Mouse (Mus musculus) lung, embryonic 15.5 days (tissue): ENCODE results near the gene Trim67. TPM values are rescaled to one million over a fixed set of nuclear protein-coding genes. Genes with fewer than 3 reads are reported as not detected.

ENCODE experiments used
- ATAC-seq: fragments of 200-750 bp; cut with Nextera tagmentation; 2 replicates; pipeline ENCODE4 v1.8.0; 2017; ENCODE audit warnings: moderate number of reproducible peaks, borderline replicate concordance; ENCODE audit not compliant: low FRiP score, low TSS enrichment; ENCODE audit errors: extremely low read depth
- H3K27ac ChIP-seq: fragments of 300-500 bp; sonication (generic); 2 replicates; pipeline ENCODE4 v1.5.1; 2015; ENCODE audit warnings: moderate library complexity, mild to moderate bottlenecking, inconsistent platforms
- H3K27me3 ChIP-seq: fragments of 300-500 bp; sonication (generic); 2 replicates; pipeline ENCODE4 v1.6.1; 2015; ENCODE audit warnings: inconsistent platforms
- H3K36me3 ChIP-seq: fragments of 300-500 bp; sonication (generic); 2 replicates; pipeline ENCODE4 v1.6.1; 2015; ENCODE audit warnings: inconsistent platforms
- H3K4me1 ChIP-seq: fragments of 300-500 bp; sonication (generic); 2 replicates; pipeline ENCODE4 v1.6.1; 2015; ENCODE audit warnings: inconsistent platforms
- H3K4me2 ChIP-seq: fragments of 300-500 bp; sonication (generic); 2 replicates; pipeline ENCODE4 v1.6.1; 2015; ENCODE audit warnings: inconsistent platforms, mild to moderate bottlenecking, moderate library complexity
- H3K4me3 ChIP-seq: fragments of 300-500 bp; sonication (generic); 2 replicates; pipeline ENCODE4 v1.5.1; 2015; ENCODE audit warnings: mild to moderate bottlenecking, inconsistent platforms
- H3K9ac ChIP-seq: fragments of 300-500 bp; sonication (generic); 2 replicates; pipeline ENCODE4 v1.6.1; 2015; ENCODE audit warnings: inconsistent platforms
- H3K9me3 ChIP-seq: fragments of 300-500 bp; sonication (generic); 2 replicates; pipeline ENCODE4 v1.6.1; 2016; ENCODE audit warnings: inconsistent platforms
- WGBS: fragments of 180-500 bp; shearing (Covaris S2); methylation state at CpG from one replicate; pipeline ENCODE4 v1.1.7; 2015; 5-methylcytosine and 5-hydroxymethylcytosine counted together
- polyA plus RNA-seq: library from polyadenylated mRNA; unstranded; fragments of >200 nt; fragmentation: Nextera tagmentation; extraction: Ambion mirVana; gene quantifications from 2 replicates; pipeline ENCODE4 v1.2.1, GENCODE M21; 2015

Gene Trim67
- polyA plus RNA-seq, 1 experiment from 2014 or later, result 0.66 TPM

DNA sequence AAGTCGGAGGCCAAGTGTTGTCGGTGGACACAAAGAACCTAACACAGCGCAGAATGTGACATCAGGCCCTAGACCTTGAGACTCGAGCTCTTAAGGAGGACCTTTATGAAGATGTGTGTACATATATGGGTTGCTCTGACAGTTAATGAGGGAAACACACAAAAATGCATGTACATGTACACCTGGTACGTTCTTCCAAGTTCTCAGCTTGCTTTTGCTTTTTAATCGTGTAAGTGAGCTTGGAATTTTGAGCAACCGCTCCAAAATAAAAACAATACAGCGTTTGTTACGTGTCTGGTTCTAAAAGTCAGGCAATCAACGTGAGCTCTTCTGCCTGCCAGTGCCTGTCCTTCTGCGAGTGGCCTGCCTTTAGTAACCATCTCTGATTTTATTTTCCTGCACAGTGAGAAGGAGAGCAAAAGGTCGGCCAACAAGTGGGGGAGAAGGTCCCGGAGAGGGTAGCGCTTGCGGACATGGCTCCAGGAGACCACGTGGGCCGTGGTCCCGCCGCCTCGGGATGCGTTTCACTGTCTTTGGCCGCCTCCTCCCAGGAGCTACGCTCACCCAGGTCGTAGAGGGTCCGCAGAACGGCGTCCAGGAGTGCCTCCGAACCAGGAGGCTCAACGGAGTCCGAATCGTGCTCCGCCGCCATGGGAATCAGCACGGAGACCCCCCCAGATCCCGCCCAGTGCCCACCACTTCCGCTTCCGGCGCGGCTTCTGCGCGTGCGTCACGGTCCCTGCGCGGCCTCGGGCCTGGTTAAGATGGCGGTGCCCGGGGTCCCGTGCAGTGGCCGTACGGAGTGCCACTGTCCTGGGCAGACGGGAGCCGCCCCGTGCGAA, 69.7 kb downstream of the Trim67 start, which contains the start of the genes Gnpat and 2810004N23Rik:
Gene Gnpat (plus strand): TSS at position 713 of the 842 bp plus-strand sequence.
Gene 2810004N23Rik (minus strand): TSS at position 800 of the 842 bp plus-strand sequence.
- H3K9ac ChIP-seq, result peak within 1 kb of the TSS; percentile 90
- peaks cover 28% of the 10 kb centered on the region for H3K36me3 ChIP-seq
- no peaks in the 10 kb centered on the region for H3K27me3 ChIP-seq
- under 1% methylated on average over 54 of the region's 55 CpGs for WGBS
- peak within 1 kb of the TSS; percentile 75 for H3K4me3 ChIP-seq
- H3K9me3 ChIP-seq, result no peaks in the 10 kb centered on the region
- H3K4me2 ChIP-seq, result peak within 1 kb of the TSS; percentile 61
- ATAC-seq, result peak; percentile 96
- H3K4me1 ChIP-seq, result peaks cover 22% of the 10 kb centered on the region
- H3K27ac ChIP-seq, result peak within 1 kb of the TSS; percentile 93

DNA sequence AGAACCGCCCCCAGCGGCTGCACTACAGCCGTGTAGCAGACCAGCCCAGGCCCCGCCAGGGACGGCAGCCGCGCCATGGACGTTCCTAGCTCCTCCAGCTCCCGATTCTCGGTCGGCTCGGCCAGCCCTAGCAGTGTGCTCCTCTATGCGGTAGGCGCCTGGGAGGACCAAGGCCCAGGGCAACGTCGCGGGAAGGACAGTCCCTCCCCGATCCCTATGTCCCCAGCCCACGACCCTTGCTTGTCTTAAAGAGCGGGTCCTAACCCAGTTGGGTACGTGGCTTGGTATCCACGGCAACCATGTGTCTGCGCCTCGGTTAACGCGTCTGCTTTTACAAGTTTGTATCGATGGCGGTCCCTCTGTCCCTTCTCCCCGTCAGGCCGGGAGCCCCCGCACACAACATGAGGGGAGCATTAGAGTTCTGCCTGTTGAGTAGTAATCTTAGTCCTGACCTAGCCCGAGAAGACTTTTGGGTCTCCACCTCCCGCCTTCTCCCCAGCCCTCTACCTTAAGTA, 70.3 kb downstream of the Trim67 start:
- WGBS, result under 1% methylated on average over 29 of the region's 33 CpGs
- ATAC-seq, result peak; percentile 88; the same call in 1 of the 2 replicates
- H3K9ac ChIP-seq, result peak overlapping the region; percentile 90
- H3K9me3 ChIP-seq, result no peaks in the 10 kb centered on the region
- H3K4me1 ChIP-seq, result peaks cover 22% of the 10 kb centered on the region
- H3K36me3 ChIP-seq, result peaks cover 22% of the 10 kb centered on the region
- H3K4me3 ChIP-seq, result peak overlapping the region; percentile 75
- H3K27me3 ChIP-seq, result no peaks in the 10 kb centered on the region
- H3K4me2 ChIP-seq, result peak overlapping the region; percentile 61
- peak overlapping the region; percentile 93 for H3K27ac ChIP-seq

DNA sequence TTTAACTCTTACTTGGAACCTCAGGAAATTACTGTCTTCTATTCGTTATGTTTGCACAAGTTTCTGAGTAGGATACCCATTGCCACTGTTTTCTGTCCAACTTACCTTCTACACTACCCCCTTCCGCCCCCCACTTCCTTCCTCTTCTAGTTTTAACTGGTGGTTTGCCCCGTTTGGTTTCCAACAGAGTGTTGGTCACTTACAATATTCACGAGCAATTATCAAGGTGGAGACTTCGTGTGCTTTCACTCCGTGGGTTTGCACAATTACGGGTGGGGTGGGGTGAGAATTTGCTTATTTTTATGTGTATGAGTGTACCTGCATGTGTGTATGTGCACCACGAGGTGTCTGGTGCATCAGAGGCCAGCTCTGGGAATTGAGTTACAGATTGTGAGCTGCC, 70.8 kb downstream of the Trim67 start:
- Histone ChIP-seq H3K36me3 (peaks cover 17% of the 10 kb centered on the region), H3K4me2 (peak overlapping the region; percentile 61), H3K9ac (peak overlapping the region; percentile 90), H3K9me3 (no peaks in the 10 kb centered on the region), H3K4me3 (peak overlapping the region; percentile 75), H3K4me1 (peaks cover 22% of the 10 kb centered on the region), H3K27ac (peak overlapping the region; percentile 93), H3K27me3 (no peaks in the 10 kb centered on the region)
- 8% methylated on average over 8 of the region's 8 CpGs for WGBS
- ATAC-seq, result no peak

DNA sequence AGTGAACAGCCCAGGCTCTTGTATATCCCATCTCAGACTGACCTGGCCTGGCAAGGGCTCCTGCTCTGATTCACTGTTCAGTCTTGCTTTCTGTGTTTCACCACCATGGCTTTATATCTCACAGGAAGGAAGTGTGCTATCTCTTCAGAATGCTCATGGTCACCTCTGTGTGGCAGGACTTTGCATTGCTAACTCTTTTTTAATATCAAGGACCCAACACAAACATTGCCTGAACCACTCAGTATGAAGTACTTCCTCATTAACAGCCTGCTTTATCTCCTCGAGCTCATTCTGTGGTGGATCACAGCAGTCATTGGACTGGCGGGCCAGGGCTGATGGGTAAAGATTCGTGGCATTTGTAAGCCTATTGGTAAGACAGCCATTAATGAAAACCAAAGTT, 73.8 kb downstream of the Trim67 start:
- no peak overlapping the region for H3K4me3 ChIP-seq
- H3K36me3 ChIP-seq, result peaks cover 6% of the 10 kb centered on the region; the same call in 1 of the 2 replicates
- H3K27ac ChIP-seq, result no peak overlapping the region
- ATAC-seq, result no peak
- no peak overlapping the region for H3K9ac ChIP-seq
- H3K4me1 ChIP-seq, result peaks cover 20% of the 10 kb centered on the region
- 57% methylated on average over 3 of the region's 3 CpGs for WGBS
- H3K9me3 ChIP-seq, result no peaks in the 10 kb centered on the region
- no peak overlapping the region for H3K4me2 ChIP-seq
- no peaks in the 10 kb centered on the region for H3K27me3 ChIP-seq

GRCm38 (mm10) chr8:124867126-124867525, 74.2 kb downstream of the Trim67 start:
- H3K36me3 ChIP-seq, result peaks cover 10% of the 10 kb centered on the region
- no peak overlapping the region for H3K27ac ChIP-seq
- no peaks in the 10 kb centered on the region for H3K27me3 ChIP-seq
- no peaks in the 10 kb centered on the region for H3K9me3 ChIP-seq
- no peak overlapping the region for H3K4me3 ChIP-seq
- no peak overlapping the region for H3K4me2 ChIP-seq
- peaks cover 17% of the 10 kb centered on the region for H3K4me1 ChIP-seq
- no peak overlapping the region for H3K9ac ChIP-seq
- no peak for ATAC-seq
- 48% methylated on average over 2 of the region's 2 CpGs for WGBS

DNA sequence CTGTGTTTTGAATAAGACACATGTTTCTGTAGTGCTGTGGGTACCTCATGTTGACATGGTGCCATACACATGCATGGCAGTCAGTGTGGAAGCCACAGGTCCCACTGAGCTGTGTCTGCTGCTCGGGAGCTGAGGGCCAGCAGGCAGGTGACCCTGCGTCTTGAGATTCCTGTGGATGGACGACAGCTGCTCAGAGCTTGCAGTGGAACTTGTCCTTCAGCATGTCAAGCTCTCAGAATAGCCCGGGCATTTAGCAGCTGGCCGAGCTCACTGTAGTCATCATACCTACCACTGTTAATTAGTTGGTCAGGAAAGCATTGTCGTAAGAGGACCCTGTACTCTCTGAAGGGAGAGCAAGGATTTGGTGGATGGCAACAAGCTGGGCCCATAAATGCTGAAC, 76.8 kb downstream of the Trim67 start:
- Histone ChIP-seq H3K9ac (no peak overlapping the region), H3K4me2 (no peak overlapping the region), H3K4me1 (peaks cover 11% of the 10 kb centered on the region), H3K4me3 (no peak overlapping the region), H3K36me3 (peaks cover 36% of the 10 kb centered on the region), H3K27ac (no peak overlapping the region), H3K27me3 (no peaks in the 10 kb centered on the region), H3K9me3 (no peaks in the 10 kb centered on the region)
- WGBS, result 67% methylated on average over 6 of the region's 6 CpGs
- no peak for ATAC-seq

DNA sequence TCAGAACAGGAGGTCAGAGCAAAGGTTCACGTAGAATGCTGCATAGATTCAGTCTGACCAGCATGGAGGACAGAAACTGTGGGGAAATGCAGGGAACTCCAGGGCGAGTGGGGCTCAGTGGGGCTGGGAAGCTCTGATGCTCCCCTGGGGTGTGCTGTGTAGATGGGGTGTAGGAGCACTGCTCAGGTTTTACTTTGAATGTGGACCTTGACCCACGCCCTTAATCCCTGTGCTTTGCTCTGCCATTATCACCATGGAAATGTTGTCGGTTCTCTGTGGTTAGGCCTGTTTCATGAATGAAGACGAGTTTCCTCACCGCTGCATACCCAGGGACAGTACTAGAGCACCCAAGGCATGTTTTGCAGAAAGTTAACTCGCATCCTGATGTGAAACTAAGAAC, 78.6 kb downstream of the Trim67 start:
- 94% methylated on average over 7 of the region's 7 CpGs for WGBS

DNA sequence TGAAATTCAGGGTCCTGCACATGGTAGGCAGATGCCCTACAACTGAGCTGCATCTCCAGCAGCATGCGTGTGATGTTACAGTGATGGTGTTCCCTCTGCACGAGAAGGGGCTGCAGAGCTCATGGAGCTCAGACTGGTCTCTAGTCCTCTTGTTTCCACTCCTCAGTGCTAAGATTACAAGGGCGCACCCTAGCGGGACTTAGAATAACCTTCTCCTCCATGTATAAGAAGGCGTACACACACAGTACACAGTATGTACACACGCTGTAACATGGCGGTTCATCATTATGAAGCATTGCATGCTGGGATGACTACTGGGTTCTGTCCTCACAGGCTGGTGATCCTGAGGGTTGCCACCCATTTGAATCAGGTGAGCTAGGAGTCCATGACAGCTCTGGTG, 79.2 kb downstream of the Trim67 start:
- Histone ChIP-seq H3K9ac (no peak overlapping the region), H3K9me3 (no peaks in the 10 kb centered on the region), H3K27me3 (no peaks in the 10 kb centered on the region), H3K4me1 (no peaks in the 10 kb centered on the region), H3K27ac (no peak overlapping the region), H3K4me3 (no peak overlapping the region), H3K4me2 (no peak overlapping the region), H3K36me3 (peaks cover 52% of the 10 kb centered on the region)
- ATAC-seq, result no peak
- 90% methylated on average over 7 of the region's 7 CpGs for WGBS

More for the DNA sequence above, 78.6 kb downstream of the Trim67 start:
- H3K27me3 ChIP-seq, result no peaks in the 10 kb centered on the region
- no peak for ATAC-seq
- H3K9me3 ChIP-seq, result no peaks in the 10 kb centered on the region
- no peak overlapping the region for H3K4me3 ChIP-seq
- no peak overlapping the region for H3K27ac ChIP-seq
- no peak overlapping the region for H3K9ac ChIP-seq
- H3K4me1 ChIP-seq, result 0 out of 2 replicates have a peak, but pooled peaks cover 2% of the 10 kb centered on the region
- peaks cover 46% of the 10 kb centered on the region for H3K36me3 ChIP-seq
- H3K4me2 ChIP-seq, result no peak overlapping the region

DNA sequence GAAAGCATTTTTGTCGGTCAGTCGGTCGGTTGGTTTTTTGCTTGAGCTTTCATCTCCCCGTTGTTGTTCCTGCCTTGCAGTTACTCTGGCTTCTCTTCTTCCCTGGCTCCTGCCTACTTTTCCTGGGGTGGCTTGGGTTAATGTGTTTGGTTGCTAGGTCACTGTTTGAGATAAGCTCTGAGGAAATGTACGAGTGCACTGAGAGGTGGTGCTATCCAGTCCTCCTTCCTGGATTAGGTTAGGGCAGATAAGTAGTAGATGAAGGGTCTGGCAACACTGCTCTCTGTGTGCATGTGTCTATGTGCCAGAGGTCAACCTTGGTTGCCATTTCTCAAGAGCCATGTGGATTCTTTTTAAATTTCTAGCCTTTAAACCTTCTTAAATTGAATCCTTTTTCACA, 79.8 kb downstream of the Trim67 start:
- Histone ChIP-seq H3K9me3 (no peaks in the 10 kb centered on the region), H3K36me3 (peaks cover 58% of the 10 kb centered on the region), H3K27ac (no peak overlapping the region), H3K27me3 (no peaks in the 10 kb centered on the region), H3K9ac (no peak overlapping the region), H3K4me2 (no peak overlapping the region), H3K4me1 (no peaks in the 10 kb centered on the region), H3K4me3 (no peak overlapping the region)
- 66% methylated on average over 5 of the region's 5 CpGs for WGBS
- ATAC-seq, result no peak

DNA sequence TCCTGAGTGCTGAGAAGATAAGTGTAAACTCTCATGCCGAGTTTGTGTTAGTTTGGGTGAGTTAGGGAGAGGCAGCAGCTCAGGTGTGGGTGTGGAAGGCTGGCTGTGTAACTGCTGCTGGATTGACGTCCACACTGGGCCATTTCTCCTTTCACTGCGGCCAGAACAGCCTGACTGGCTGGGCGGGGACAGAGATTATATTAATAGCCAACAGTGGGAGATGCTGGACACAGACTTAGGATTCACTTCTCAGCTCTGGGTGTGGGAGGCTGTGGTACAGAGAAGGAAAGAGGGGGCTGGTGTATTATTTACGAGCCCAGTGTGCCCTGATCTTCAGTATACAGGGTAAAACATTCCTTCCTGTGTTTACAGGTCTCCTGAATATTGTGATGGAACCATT, 85.2 kb downstream of the Trim67 start:
- Histone ChIP-seq H3K4me2 (no peak overlapping the region), H3K27ac (no peak overlapping the region), H3K4me3 (no peak overlapping the region), H3K9me3 (no peaks in the 10 kb centered on the region), H3K9ac (no peak overlapping the region), H3K4me1 (no peaks in the 10 kb centered on the region), H3K36me3 (peaks cover 85% of the 10 kb centered on the region), H3K27me3 (no peaks in the 10 kb centered on the region)
- no peak for ATAC-seq
- WGBS, result 86% methylated on average over 5 of the region's 5 CpGs

DNA sequence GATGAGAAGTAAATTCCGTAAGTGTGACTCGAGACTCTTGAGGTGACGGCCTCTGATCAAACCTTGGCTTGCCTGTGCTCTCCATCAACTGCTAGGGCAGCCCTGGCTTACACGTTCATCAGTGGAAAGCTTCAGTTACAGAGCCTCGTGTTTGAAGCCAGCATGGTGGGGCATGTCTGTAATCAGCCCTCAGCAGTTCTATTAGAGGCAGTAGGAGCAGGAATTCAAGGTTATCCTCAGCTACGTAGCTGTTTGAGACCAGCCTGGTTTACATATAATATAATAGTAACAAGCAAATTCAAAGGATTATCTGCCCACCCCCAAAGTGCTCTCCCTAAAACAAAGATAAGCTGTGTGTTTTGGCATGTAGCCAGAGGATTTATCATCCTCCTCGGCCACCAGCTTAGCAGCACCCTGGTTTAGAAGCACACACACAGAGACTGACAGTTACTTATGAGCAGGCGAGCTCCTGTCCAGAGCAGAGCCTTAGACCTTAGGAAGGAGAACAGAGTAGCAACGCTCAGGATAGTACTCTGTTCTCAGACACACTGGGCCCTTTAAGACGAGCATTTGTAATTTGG, 86.1 kb downstream of the Trim67 start:
- WGBS, result 66% methylated on average over 10 of the region's 10 CpGs

More for the DNA sequence above, 86.1 kb downstream of the Trim67 start:
- no peak overlapping the region for H3K4me3 ChIP-seq
- peaks cover 85% of the 10 kb centered on the region for H3K36me3 ChIP-seq
- no peaks in the 10 kb centered on the region for H3K9me3 ChIP-seq
- H3K9ac ChIP-seq, result no peak overlapping the region
- ATAC-seq, result no peak
- no peak overlapping the region for H3K4me2 ChIP-seq
- no peaks in the 10 kb centered on the region for H3K4me1 ChIP-seq
- no peak overlapping the region for H3K27ac ChIP-seq
- H3K27me3 ChIP-seq, result no peaks in the 10 kb centered on the region
